Mouse (Mus musculus) left cerebral cortex, postnatal 25 days (tissue): ENCODE measurements around the gene Fastkd5. TPM values are rescaled to one million over a fixed set of nuclear protein-coding genes. Genes with fewer than 3 reads are reported as not detected.
"Not testable (repeated sequence)": the region's sequence is repeated elsewhere in the genome, so short reads cannot be mapped to it uniquely, and the experiment has no call there.

Experiments
- DNase-seq, 2 experiments: peaks; one replicate each; pipeline ENCODE4 v3.0.0; 2022; ENCODE audit warnings: low spot score in 2 of 2, mixed read lengths in 1 of 2
- intact Hi-C: fragments of 180-260 bp; cut with DNase I; formaldehyde crosslinking; loops from one replicate; pipeline ENCODE4 v1.15.1; 2025
- total RNA-seq, 2 experiments: library from RNA; stranded (reverse); gene quantifications; 2 replicates each; pipeline ENCODE4 v1.2.3; 2021

Fastkd5 gene
- total RNA-seq, result 1 to 10 TPM; 8.2 to 9.0 TPM

GRCm38 (mm10) chr2:130629839-130630203, at the start of gene Fastkd5, which contains the start of gene Ubox5:
TSS of gene Fastkd5 (minus strand) at chr2:130630027.
TSS of gene Ubox5 (minus strand) at chr2:130630038.
- DNase-seq, result peak; percentile 90 to 94
- intact Hi-C loops, result no loop called here

- no peak for DNase-seq
- intact Hi-C loops, result no loop called here
Measured at GRCm38 (mm10) chr2:130679154-130679553, 49.3 kb upstream of the Fastkd5 start.

- DNase-seq, result no peak
- intact Hi-C loops, result no loop called here
Measured at GRCm38 (mm10) chr2:130677211-130677610, 47.4 kb upstream of the Fastkd5 start.

- DNase-seq, result peak; percentile 86 to 93
- intact Hi-C loops, result loop anchor here (5.0 kb wide), 1 partner anchor 105 kb away; the partner anchor contains the start of gene Mrps26
Measured at GRCm38 (mm10) chr2:130667559-130667958, 37.7 kb upstream of the Fastkd5 start, which contains the start of gene Itpa. TSS of gene Itpa (plus strand) at chr2:130667610.

- peak; percentile 98 for DNase-seq
- intact Hi-C loops, result loop anchor here (2.0 kb wide), 1 partner anchor 21 kb away; the partner anchor contains the start of gene Lzts3
Measured at GRCm38 (mm10) chr2:130664102-130664701, 34.4 kb upstream of the Fastkd5 start, which contains the start of gene Ddrgk1. TSS of gene Ddrgk1 (minus strand) at chr2:130664659.

- DNase-seq, result no peak
- intact Hi-C loops, result no loop called here
Measured at GRCm38 (mm10) chr2:130663342-130663741, 33.5 kb upstream of the Fastkd5 start.

GRCm38 (mm10) chr2:130658530-130658929, 28.7 kb upstream of the Fastkd5 start:
- DNase-seq, result peak in 1 of 2 experiments; percentile 67
- intact Hi-C loops, result no loop called here

- DNase-seq, result peak; percentile 82 to 96
- intact Hi-C loops, result loop anchor here (2.0 kb wide), 1 partner anchor 15 kb away; the partner anchor contains the start of gene Lzts3
Measured at GRCm38 (mm10) chr2:130657541-130657940, 27.7 kb upstream of the Fastkd5 start.

- intact Hi-C loops, result loop anchor here (2.0 kb wide), 1 partner anchor 14 kb away; the partner anchor contains the start of gene Lzts3
- peak; percentile 52 to 96 for DNase-seq
Measured at GRCm38 (mm10) chr2:130656536-130656935, 26.7 kb upstream of the Fastkd5 start.

- no peak for DNase-seq
- intact Hi-C loops, result loop anchor here (2.0 kb wide), 1 partner anchor 13 kb away; the partner anchor contains the start of gene Lzts3
Measured at GRCm38 (mm10) chr2:130655660-130656339, 26.0 kb upstream of the Fastkd5 start.

- no peak for DNase-seq
- intact Hi-C loops, result no loop called here
Measured at GRCm38 (mm10) chr2:130653760-130654159, 23.9 kb upstream of the Fastkd5 start.

GRCm38 (mm10) chr2:130653303-130653702, 23.5 kb upstream of the Fastkd5 start:
- peak in 1 of 2 experiments; percentile 92 for DNase-seq
- intact Hi-C loops, result no loop called here

- DNase-seq, intact Hi-C loops: not testable (repeated sequence)
Measured at GRCm38 (mm10) chr2:130649028-130649427, 19.2 kb upstream of the Fastkd5 start.

GRCm38 (mm10) chr2:130645198-130645597, 15.4 kb upstream of the Fastkd5 start:
- intact Hi-C loops, result no loop called here
- DNase-seq, result no peak

GRCm38 (mm10) chr2:130642684-130643369, 13.0 kb upstream of the Fastkd5 start, which contains the start of gene Lzts3:
TSS of gene Lzts3 (minus strand) at chr2:130642803.
- DNase-seq, result peak; percentile 90 to 91
- intact Hi-C loops, result loop anchor here (2.0 kb wide), 2 partner anchors 14 to 22 kb away; partner anchors contain the start of gene Ddrgk1

- peak; percentile 41 to 66 for DNase-seq
- intact Hi-C loops, result loop anchor here (2.0 kb wide), 2 partner anchors 15 to 23 kb away; partner anchors contain the start of gene Ddrgk1
Measured at GRCm38 (mm10) chr2:130642197-130642660, 12.4 kb upstream of the Fastkd5 start.

- intact Hi-C loops, result loop anchor here (2.0 kb wide), 2 partner anchors 15 to 23 kb away; partner anchors contain the start of gene Ddrgk1
- no peak for DNase-seq
Measured at GRCm38 (mm10) chr2:130641351-130642025, 11.7 kb upstream of the Fastkd5 start.

- intact Hi-C loops, result no loop called here
- DNase-seq, result peak in 1 of 2 experiments; percentile 26
Measured at GRCm38 (mm10) chr2:130639276-130639675, 9.4 kb upstream of the Fastkd5 start.

GRCm38 (mm10) chr2:130638101-130638611, 8.3 kb upstream of the Fastkd5 start:
- intact Hi-C loops, result no loop called here
- DNase-seq, result no peak
